Mouse (Mus musculus) left cerebral cortex, adult 11 months (tissue): ENCODE data around the gene Rasd1.
"Not testable (repeated sequence)": the region's sequence is repeated elsewhere in the genome, so short reads cannot be mapped to it uniquely, and the experiment has no call there.

Experiments
- DNase-seq: peaks from one replicate; pipeline ENCODE4 v3.0.0; 2022; ENCODE audit warnings: low spot score

The Rasd1 gene

DNA sequence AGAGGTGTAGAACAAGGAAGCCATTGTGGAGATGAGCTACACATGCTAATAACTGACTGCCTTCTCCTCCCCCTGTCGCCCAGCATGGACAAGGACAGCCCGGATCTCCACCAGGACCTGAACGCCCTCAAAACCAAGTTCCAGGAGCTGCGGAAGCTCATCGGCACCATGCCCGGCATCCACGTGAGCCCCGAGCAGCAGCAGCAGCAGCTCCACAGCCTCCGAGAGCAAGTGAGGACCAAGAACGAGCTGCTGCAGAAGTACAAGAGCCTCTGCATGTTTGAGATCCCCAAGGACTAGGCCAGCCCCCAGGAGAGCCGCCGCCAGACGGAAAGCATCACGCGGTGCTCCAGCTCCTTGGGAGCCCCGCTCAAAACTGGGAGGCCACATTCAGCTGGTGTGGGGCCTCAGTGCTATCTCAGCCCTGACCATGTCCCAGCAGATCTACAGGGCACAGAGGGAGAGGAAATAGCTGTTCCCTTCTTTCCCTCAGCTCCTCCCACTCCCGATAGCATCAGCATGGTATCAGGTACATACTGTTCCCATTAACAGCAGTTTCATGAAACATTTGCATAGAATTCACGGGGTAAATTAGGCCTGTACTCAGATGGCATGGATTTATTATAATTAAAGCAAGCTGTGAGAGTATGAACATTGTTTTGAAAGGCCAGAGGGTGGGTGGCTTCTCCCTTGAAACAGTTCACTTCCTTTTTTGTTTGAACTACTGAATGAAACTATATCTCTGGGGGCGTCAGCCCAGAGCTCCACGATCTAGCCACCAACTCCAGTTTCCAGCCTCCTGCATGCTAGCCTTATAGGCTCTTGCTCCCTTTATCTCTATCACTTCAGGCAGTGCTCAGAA is 4.0 kb downstream of the Rasd1 start:
- DNase-seq: no peak

DNA sequence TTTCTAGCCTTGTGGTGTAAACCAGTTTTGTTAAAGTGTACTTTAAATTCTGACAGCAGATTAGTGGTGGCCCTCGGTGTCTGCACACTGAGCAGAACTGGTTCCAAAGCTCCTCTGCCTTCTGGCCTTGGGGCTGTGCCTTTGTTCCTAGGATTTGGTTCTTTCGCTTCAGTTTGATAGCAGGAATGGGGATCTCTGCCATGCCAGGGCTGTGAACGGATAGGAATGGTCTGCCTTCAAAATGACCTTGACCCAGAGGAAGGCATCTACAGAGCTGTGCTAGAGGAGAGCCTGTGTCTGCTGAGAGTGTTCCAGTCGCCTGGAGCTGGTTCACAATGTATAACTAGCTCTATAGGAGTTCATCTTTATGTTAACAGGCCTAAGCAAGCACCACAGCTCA is 5.3 kb downstream of the Rasd1 start:
- no peak for DNase-seq

DNA sequence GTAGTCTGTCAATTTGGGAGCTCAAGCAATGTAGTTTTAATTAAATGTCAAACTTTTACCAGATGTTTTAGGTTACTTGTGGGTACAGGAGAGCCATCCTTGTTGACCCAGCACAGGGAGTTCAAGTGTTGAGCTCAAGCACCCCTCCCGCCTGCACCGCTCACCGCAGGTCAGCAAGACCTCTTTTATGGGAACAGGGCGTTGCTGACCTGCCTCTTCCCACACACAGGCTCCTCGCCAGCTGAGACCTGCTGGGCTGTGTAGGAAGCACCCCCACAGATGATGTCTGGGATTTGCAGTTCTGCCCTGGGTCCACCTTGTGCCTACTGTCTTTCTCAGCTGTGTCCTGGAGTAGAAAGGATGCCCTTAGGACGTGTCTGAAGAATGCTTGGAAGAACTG is 8.0 kb downstream of the Rasd1 start:
- no peak for DNase-seq

DNA sequence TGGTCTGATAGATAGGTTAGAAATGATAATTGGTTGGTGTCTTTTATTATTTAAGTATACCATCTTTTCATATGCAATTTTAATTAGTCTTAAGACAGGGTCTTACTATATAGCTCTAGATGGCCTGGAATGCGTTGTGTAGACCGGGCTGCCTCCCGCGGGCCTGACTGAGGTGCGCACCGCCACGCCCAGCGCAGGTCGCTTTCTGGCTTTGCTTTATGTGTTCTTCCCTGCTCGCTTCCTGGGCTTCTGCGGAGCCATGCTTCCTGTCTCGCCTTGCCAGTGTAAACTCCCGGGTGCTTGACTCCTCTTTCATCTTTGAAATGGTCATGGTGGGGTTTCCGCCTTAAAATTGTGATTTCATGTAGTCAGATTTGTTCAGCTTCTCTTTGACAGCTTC is 11.9 kb downstream of the Rasd1 start:
- no peak for DNase-seq

DNA sequence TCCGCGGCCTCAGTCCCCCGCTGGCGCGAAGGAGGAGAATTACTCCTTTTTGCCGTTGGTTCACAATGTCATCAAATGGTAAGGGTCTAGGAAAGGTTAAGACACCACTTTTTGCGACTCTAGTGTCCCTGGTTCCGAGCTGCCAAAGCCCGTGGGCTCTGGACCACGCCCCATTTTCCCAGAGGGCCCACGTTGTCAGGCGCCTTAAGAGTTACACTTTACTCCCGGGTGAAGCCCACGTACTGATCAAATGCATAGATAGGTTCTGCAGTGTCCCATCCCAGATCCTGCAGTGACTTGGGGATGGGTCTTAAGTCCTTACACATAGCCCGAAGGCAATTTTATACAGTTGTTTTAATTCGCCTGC is 16.4 kb downstream of the Rasd1 start:
- DNase-seq: no peak

DNA sequence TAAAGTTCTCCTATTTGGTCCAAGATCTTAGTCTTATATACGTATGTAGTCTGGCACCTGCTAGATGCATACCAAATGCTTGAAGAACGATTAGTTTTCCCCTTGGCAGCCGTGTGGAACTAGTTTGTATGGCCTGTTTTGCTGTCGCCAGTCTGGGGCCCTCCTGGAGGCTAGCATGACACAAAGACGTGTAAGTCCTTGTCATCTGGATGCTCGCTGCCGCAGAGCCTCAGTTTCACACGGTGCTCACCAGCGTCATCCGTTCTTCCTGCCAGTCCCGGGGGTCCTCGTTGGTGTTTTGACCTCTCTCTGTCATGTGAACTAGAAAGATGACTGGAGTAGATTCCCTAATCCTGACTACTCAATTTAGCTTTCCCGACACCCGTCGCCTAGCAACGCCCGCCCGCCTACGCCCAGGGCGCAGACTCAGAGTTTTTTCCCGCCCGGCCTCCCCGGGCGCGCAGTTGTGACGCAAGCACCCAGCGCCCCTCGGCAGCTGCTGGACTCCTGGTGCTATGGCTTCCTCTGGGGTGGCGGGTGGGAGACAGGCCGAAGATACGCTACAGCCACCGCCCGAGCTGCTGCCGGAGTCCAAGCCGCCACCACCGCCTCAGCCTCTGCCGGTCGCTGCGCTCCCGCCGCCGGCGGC is 16.9 kb downstream of the Rasd1 start, which contains the start of gene Med9:
TSS of gene Med9 (plus strand) at position 455 of the 649 bp plus-strand sequence.
- peak; percentile 91 for DNase-seq

DNA sequence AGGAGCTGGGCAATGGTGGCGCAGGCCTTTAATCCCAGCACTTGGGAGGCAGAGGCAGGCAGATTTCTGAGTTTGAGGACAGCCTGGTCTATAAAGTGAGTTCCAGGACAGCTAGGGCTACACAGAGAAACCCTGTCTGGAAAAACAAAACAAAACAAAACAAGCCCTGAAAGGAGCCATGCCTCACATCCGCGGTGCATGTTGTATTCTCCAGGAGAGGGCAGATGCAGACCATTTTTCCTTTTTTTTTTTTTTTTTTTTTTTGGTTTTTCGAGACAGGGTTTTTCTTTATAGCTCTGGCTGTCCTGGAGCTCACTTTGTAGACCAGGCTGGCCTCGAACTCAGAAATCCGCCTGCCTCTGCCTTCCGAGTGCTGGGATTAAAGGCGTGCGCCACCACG is 19.9 kb downstream of the Rasd1 start:
- not testable (repeated sequence) for DNase-seq

DNA sequence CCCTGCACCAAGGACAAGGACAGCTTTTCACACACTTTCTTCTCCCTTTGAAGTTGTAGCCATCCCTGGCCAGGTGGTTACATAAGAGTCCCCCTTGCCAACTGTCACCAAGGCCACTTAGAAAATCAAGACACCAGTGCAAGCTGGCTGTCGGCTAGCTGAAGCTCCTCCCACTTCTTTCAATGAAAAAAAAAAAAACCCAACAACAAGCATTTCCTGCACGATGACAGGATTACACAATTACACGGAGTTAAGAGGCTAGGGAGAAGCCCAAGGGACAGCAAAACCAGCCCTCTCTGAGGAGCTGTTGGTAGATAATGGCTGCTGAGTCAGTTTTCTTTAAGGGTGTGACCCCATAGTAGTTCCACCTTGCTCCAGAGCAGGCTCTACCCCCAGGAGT is 23.4 kb downstream of the Rasd1 start:
- DNase-seq: no peak

DNA sequence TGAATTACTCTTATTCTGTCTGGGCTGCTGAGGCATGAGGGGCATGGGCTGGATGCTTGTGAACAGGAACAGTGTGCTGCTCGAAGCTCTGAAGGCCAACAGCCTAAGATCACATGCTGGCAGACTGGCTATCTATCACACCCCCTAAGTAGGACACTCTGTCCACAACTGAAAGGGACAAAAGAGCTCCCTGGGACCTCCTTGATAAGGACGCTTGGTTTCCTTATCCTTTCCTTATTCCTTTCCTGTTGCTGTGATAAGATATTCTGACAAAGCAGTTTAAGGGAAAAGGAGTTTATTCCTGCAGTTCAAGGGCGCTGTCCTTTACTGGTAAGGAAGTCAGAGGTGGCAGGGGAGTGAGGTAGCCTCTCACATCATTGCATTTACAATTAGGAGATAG is 24.1 kb downstream of the Rasd1 start:
- no peak for DNase-seq

DNA sequence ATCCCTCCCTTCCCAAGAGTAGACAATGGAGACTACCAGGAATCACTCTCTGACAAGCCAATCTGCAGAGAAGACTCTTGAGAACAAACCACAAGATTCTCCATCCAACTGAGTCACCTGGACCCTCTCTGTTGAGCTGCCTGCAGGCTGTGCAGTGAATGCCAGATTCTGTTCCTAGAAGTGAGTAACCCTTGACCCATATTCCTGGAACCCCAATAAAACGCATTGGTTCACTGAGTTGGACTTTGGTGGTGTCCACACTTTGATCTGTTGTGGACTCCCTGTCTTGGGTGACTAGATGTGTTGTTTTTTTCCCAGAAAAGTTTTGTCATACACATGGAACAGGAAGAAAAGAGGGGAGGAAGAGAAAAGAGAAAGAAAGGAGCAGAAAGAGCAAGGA is 24.9 kb downstream of the Rasd1 start:
- DNase-seq: no peak

DNA sequence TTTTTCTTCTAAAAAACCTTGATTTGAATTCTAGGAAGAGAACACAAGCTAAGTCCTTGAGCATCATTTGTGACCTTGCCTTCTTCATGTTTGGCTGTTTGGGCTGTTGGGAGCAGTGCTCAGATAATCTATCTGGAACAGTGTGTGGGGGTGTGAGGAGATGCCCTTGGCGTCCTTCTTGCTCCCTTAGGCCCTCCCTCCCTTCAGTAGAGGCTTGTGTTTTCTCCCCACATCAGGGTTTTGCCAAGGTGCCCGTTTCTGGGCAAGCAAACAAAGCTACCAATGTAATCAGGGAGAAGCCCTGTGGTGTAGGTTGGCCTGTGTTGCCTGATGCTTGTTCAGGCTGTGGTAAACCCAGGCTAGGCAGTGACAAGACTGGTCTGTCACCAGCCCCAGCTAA is 27.1 kb downstream of the Rasd1 start:
- no peak for DNase-seq

DNA sequence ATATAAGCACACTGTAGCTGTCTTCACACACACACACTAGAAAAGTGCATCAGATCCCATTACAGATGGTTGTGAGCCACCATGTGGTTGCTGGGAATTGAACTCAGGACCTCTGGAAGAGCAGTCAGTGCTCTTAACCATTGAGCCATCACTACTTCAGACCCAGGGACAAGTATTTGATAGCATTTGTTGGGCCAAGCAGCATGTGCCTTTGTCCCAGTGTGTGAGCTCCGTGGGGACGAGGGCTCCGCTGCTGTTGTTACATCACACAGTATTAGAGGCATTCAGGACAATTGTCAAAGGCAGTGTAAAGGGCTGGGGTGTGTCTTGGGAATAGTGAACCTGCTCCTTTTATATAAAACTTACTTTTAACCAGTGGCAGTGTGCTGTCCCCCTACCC is 27.7 kb downstream of the Rasd1 start:
- no peak for DNase-seq

DNA sequence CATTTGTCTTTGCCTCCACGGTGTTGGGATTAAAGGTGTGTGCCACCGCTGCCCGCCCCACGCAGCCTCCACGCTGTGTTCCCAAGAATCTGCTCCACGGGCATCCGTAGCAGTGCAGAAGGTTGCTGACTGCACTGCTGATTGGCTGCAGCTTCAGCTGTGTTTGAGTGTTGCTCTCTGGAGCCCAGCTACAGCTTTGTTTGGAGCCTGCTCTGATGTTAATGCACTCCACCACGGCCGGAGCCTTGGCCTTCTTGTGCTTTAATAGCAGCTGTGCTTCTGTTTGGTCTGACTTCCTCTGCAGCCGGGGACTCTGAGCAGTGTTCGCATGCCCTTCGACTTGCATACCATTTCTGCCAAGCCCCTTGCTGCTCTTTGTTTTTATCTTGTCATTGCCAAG is 30.8 kb downstream of the Rasd1 start:
- DNase-seq: no peak

DNA sequence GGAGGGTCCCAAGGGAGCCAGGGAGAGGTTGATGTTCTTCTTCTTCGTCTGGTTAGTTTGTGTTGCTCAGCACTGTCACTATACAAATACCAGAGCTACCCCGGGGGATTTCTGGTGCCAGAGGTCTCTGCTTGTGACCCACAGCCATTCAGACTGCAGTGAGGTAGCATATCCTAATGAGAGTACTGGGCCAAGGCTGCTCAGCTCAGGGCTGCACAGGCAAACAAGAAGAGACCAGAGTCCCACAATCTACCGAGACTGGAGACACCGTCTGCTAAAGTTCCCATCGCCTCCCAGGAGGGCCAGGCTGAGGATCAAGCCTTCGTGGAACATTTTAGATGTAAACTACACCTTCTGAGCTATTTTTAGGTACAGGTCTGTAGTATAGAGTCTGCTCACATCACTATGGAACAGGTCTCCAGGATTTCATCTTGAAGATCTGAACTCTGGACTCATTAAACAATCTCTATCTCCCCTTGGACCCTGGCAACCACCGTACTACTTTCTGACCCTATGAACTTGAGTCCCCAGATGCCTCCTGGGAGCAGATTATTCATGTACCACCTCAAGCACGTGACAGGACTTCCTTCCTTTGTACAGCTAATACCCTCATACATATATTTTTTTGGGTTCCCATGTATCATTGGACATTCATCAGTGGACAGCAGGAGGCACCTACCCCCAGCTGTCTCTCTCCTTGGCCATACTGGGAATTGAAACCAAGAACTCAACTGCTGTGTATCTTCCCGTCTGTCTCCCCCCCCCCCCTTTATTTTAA is 32.0 kb downstream of the Rasd1 start:
- DNase-seq: no peak

DNA sequence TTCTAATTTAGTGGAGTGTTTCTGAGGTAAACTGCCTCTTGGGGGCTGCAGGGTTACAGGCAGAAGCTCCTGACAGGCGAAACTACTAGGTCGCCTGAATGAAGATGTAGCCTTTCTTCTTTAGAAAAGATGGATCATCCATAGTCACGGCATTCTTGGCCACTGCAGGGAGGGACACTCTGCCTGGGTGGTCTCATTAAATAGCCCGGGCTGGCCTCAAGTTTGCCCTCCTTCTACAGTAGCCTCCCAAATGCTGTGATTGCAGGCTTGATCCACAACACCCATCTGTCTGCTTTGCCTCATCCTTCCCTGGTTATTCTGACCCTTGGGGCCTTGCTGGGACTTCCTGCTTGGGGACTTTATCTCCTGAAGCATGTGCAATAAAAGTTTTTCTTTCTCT is 34.7 kb downstream of the Rasd1 start:
- no peak for DNase-seq

DNA sequence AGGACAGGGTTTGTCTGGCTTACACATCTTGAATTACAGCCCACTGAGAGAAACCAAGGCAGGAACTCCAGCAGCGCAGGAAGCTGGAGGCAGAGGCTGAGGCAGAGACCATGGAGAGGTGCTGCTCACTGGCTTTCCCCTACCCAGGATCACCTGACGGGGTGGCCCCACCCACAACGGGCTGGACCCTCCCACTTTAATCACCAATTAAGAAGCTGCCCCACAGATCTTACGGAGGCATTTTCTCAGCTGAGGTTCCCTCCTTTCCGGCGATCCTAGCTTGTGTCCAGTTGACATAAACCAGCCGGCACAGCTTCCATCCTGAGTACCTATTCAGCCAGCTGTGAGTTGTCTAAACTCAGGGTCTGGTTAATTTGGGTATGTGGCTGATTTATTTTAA is 43.5 kb downstream of the Rasd1 start:
- DNase-seq: no peak

DNA sequence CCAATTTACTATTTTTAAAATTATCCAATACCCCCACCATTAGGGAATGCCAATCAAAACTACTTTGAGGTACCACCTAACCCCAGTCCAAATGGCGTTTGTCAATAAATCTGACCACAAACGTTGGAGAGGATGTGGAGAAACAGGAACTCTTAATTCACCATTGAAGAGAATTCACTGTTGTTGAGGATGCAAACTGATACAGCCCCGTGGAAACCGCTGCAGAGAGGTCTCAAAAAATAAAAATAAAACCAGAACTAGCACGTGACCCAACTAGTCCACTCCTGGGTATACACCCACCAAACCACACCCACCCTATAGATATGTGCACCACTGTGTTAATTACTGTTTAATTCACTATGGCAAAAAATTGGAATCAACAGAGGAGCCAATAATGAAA is 44.4 kb downstream of the Rasd1 start:
- no peak for DNase-seq

DNA sequence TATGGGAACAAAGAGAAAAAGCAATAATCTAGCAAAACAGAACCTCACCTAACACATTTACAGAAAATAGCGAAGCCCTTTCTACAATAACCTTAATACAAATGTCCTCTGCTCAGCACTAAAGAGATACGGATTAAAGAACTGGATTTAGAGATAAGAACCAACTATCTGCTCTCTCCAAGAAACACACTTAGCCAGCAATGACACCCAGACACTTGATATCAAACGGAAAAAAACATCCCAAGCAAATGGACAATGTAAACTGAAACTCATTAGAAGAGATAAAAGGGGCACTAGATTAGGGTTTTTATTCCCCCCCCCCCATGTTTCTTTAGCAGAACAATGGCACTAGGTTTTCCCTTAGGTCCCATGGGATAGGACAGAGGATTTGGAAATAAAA is 45.3 kb downstream of the Rasd1 start:
- DNase-seq: no peak

DNA sequence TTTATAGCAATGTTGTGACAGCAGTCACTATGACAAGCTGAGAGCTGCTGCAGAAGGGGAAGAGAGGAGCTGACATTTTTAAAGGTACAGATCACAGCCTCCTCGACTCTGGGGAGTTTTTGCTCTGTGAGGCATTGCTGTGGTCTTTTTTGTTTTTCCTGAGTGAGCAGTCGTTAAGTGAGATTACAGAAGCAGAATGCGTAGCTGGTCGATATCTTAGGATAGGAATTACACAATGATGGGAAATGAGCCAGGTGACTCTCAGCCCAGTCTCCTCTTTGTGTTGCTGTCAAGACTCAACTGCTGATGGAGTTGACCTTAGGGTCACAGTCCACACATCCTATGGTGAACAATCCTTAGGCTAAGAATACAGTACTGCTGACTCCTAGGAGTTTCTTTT is 46.7 kb downstream of the Rasd1 start:
- DNase-seq: no peak

DNA sequence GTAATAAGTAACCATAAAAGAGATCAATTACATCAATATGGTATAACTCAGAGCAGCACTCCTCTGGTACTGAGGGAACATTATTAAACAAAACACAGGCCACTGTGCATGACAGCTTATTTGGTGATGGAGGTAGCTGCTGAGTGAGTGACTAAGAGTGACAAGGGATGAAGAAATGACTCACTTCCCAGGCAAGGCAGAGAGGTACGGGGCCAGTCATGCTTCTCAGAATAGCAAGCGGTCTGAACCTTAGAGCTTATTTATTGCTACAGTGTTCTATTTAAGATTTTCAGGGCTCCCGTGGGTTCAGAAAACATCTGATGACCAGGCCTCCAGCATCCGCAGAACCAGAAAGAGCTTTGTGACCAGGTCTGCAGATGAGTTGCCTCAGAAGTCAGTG is 51.0 kb downstream of the Rasd1 start:
- no peak for DNase-seq
